Mouse (Mus musculus): Measurements from ENCODE around the gene Slc25a17.

GRCm38 (mm10) chr15:81294897-81295296 is 65.7 kb downstream of the Slc25a17 start:
- TF ChIP-seq EP300 (IDR thresholded peaks at IDR 0.05; ENCODE audit: low read depth): no peak
- no peak for TF ChIP-seq CTCF (IDR thresholded peaks at IDR 0.05; ENCODE audit: low read depth)
